22 mouse cellular contexts compared by ENCODE assay signal in genomic region chr16:31165467-31165866, GRCm38 (mm10). TPM values are rescaled to one million over a fixed set of nuclear protein-coding genes. Genes with fewer than 3 reads are reported as not detected.
DNase-seq lines count a peak whose midpoint lies in the region; ATAC-seq and TF ChIP-seq lines count a peak whose summit lies in the region.
"Had no signal": no experiment of that assay in that cellular context is flagged by ENCODE, and none has a peak within 500 bp of the region (broad histone marks: within the 10 kb centered on the region; RNA-seq: fewer than 3 reads in every experiment).

No protein-coding gene starts in this region.

- no peak for DNase-seq in intestine, embryonic 14.5 days (ENCODE audit: low spot score)
- peak; percentile 31 for DNase-seq in lung, postnatal 0 days (ENCODE audit: low spot score)
- DNase-seq in lung, postnatal 10 days: no peak
- DNase-seq: B cell, adult 2 months; cerebellum, adult 11-12 months; kidney, adult 11 months; layer of hippocampus, postnatal 36 days; left cerebral cortex, postnatal 4 days; liver, postnatal 0 days; right cerebral cortex, postnatal 25 days; thymus, adult 18-20 months; thymus, postnatal 25 days had no signal

- peaks cover 23% of the 10 kb centered on the region for H3K4me1 ChIP-seq in intestine, embryonic 14.5 days (replicated peaks; ENCODE audit: control insufficient read depth, insufficient read depth, low read length)
- peaks cover 23% of the 10 kb centered on the region for H3K4me1 ChIP-seq in intestine, embryonic 16.5 days (ENCODE audit: control insufficient read depth, insufficient read depth, low read length)
- H3K4me1 ChIP-seq in lung, postnatal 0 days (ENCODE audit: insufficient read depth, low read depth, low read length): peaks cover 21% of the 10 kb centered on the region
- peaks cover 21% of the 10 kb centered on the region for H3K4me1 ChIP-seq in embryonic facial prominence, embryonic 15.5 days
- H3K4me1 ChIP-seq in heart, embryonic 12.5 days (replicated peaks): peaks cover 25% of the 10 kb centered on the region
- H3K4me1 ChIP-seq in heart, embryonic 11.5 days (ENCODE audit: control insufficient read depth, insufficient read depth, low read length): peaks cover 14% of the 10 kb centered on the region

- H3K4me3 ChIP-seq in intestine, embryonic 14.5 days (ENCODE audit: low read depth, low read length): no peak overlapping the region
- no peak overlapping the region for H3K4me3 ChIP-seq in intestine, embryonic 16.5 days (ENCODE audit: low read length)
- no peak overlapping the region for H3K4me3 ChIP-seq in lung, postnatal 0 days (ENCODE audit: low read depth, low read length)
- no peak overlapping the region for H3K4me3 ChIP-seq in embryonic facial prominence, embryonic 15.5 days (replicated peaks)
- no peak overlapping the region for H3K4me3 ChIP-seq in heart, embryonic 12.5 days
- no peak overlapping the region for H3K4me3 ChIP-seq in heart, embryonic 11.5 days (ENCODE audit: low read depth, low read length)
- H3K4me3 ChIP-seq: forebrain, embryonic 15.5 days; heart, embryonic 15.5 days; kidney, embryonic 15.5 days; liver, embryonic 12.5 days; neural tube, embryonic 15.5 days; stomach, embryonic 15.5 days had no signal

- no peak for ATAC-seq in intestine, embryonic 14.5 days (replicated peaks; ENCODE audit: low FRiP score, low TSS enrichment, low read depth)
- no peak for ATAC-seq in intestine, embryonic 16.5 days
- peak; percentile 41 for ATAC-seq in lung, postnatal 0 days
- ATAC-seq in embryonic facial prominence, embryonic 15.5 days (ENCODE audit: insufficient number of reproducible peaks, low FRiP score, low TSS enrichment, low read depth): no peak
- ATAC-seq in heart, embryonic 12.5 days (ENCODE audit: insufficient number of reproducible peaks, low FRiP score): no peak
- ATAC-seq in heart, embryonic 11.5 days (replicated peaks; ENCODE audit: insufficient number of reproducible peaks, low FRiP score, low TSS enrichment): no peak
- ATAC-seq: forebrain, embryonic 15.5 days; liver, embryonic 12.5 days; liver, postnatal 0 days had no signal

- H3K36me3 ChIP-seq in intestine, embryonic 14.5 days (ENCODE audit: control insufficient read depth, insufficient read depth, low read length): no peaks in the 10 kb centered on the region
- H3K36me3 ChIP-seq in intestine, embryonic 16.5 days (ENCODE audit: control insufficient read depth, insufficient read depth, low read length): no peaks in the 10 kb centered on the region
- no peaks in the 10 kb centered on the region for H3K36me3 ChIP-seq in lung, postnatal 0 days (ENCODE audit: insufficient read depth, low read length)
- no peaks in the 10 kb centered on the region for H3K36me3 ChIP-seq in embryonic facial prominence, embryonic 15.5 days
- H3K36me3 ChIP-seq in heart, embryonic 12.5 days: 0 out of 2 replicates have a peak, but pooled peaks cover 2% of the 10 kb centered on the region
- no peaks in the 10 kb centered on the region for H3K36me3 ChIP-seq in heart, embryonic 11.5 days (ENCODE audit: control insufficient read depth, insufficient read depth, low read length)
- H3K36me3 ChIP-seq: forebrain, embryonic 15.5 days; heart, embryonic 15.5 days; kidney, embryonic 15.5 days; liver, embryonic 12.5 days; neural tube, embryonic 15.5 days; stomach, embryonic 15.5 days had no signal

- H3K9me3 ChIP-seq in intestine, embryonic 14.5 days (ENCODE audit: control insufficient read depth, low read length): no peaks in the 10 kb centered on the region
- H3K9me3 ChIP-seq in intestine, embryonic 16.5 days (ENCODE audit: control insufficient read depth, low read length): no peaks in the 10 kb centered on the region
- H3K9me3 ChIP-seq in lung, postnatal 0 days (ENCODE audit: low read length): no peaks in the 10 kb centered on the region
- H3K9me3 ChIP-seq in embryonic facial prominence, embryonic 15.5 days (replicated peaks): no peaks in the 10 kb centered on the region
- no peaks in the 10 kb centered on the region; the same call in 1 of the 2 replicates for H3K9me3 ChIP-seq in heart, embryonic 12.5 days (replicated peaks)
- no peaks in the 10 kb centered on the region for H3K9me3 ChIP-seq in heart, embryonic 11.5 days (replicated peaks; ENCODE audit: control insufficient read depth, low read length)
- H3K9me3 ChIP-seq: forebrain, embryonic 15.5 days; heart, embryonic 15.5 days; kidney, embryonic 15.5 days; neural tube, embryonic 15.5 days; stomach, embryonic 15.5 days had no signal

- H3K27ac ChIP-seq in intestine, embryonic 14.5 days (ENCODE audit: low read depth): 0 out of 2 replicates have a peak overlapping the region, but pooled peaks have one; percentile 49
- no peak overlapping the region for H3K27ac ChIP-seq in intestine, embryonic 16.5 days (ENCODE audit: low read length)
- peak overlapping the region; percentile 47; the same call in 1 of the 2 replicates for H3K27ac ChIP-seq in lung, postnatal 0 days (ENCODE audit: low read length)
- H3K27ac ChIP-seq in embryonic facial prominence, embryonic 15.5 days (replicated peaks): peak overlapping the region; percentile 35; the same call in 1 of the 2 replicates
- H3K27ac ChIP-seq in heart, embryonic 12.5 days (ENCODE audit: poor library complexity, severe bottlenecking): no peak overlapping the region
- no peak overlapping the region for H3K27ac ChIP-seq in heart, embryonic 11.5 days (ENCODE audit: low read depth, low read length)
- H3K27ac ChIP-seq: forebrain, embryonic 15.5 days; heart, embryonic 15.5 days; kidney, embryonic 15.5 days; neural tube, embryonic 15.5 days had no signal

- 66% methylated on average over 4 of the region's 4 CpGs for WGBS in intestine, embryonic 14.5 days
- 63% methylated on average over 4 of the region's 4 CpGs for WGBS in intestine, embryonic 16.5 days
- WGBS in lung, postnatal 0 days: 49% methylated on average over 4 of the region's 4 CpGs
- WGBS in embryonic facial prominence, embryonic 15.5 days: 79% methylated on average over 4 of the region's 4 CpGs
- WGBS in heart, embryonic 12.5 days: 79% methylated on average over 4 of the region's 4 CpGs
- WGBS in heart, embryonic 11.5 days (ENCODE audit: insufficient replicate concordance): 73% methylated on average over 4 of the region's 4 CpGs

- TF ChIP-seq EP300 in lung, postnatal 0 days (IDR thresholded peaks at IDR 0.05): peak; percentile 13; the same call in 1 of the 2 replicates

- no peak overlapping the region for H3K4me2 ChIP-seq in intestine, embryonic 14.5 days (ENCODE audit: low read length)
- no peak overlapping the region for H3K4me2 ChIP-seq in intestine, embryonic 16.5 days (ENCODE audit: low read depth, low read length)
- no peak overlapping the region for H3K4me2 ChIP-seq in lung, postnatal 0 days (replicated peaks; ENCODE audit: low read depth, low read length)
- H3K4me2 ChIP-seq in embryonic facial prominence, embryonic 15.5 days (replicated peaks): no peak overlapping the region
- H3K4me2 ChIP-seq in heart, embryonic 12.5 days: no peak overlapping the region
- H3K4me2 ChIP-seq in heart, embryonic 11.5 days: no peak overlapping the region
- H3K4me2 ChIP-seq: forebrain, embryonic 15.5 days; heart, embryonic 15.5 days; kidney, embryonic 15.5 days; liver, embryonic 12.5 days; neural tube, embryonic 15.5 days; stomach, embryonic 15.5 days had no signal

- no peak for TF ChIP-seq CTCF in lung, postnatal 0 days (IDR thresholded peaks at IDR 0.05)

- no peak overlapping the region for H3K9ac ChIP-seq in intestine, embryonic 14.5 days (ENCODE audit: low read length)
- H3K9ac ChIP-seq in intestine, embryonic 16.5 days (ENCODE audit: low read depth, low read length): no peak overlapping the region
- H3K9ac ChIP-seq in lung, postnatal 0 days (replicated peaks; ENCODE audit: low read depth): no peak overlapping the region
- no peak overlapping the region for H3K9ac ChIP-seq in embryonic facial prominence, embryonic 15.5 days
- no peak overlapping the region for H3K9ac ChIP-seq in heart, embryonic 12.5 days
- no peak overlapping the region for H3K9ac ChIP-seq in heart, embryonic 11.5 days (ENCODE audit: low read depth, low read length)
- H3K9ac ChIP-seq: forebrain, embryonic 15.5 days; heart, embryonic 15.5 days; kidney, embryonic 15.5 days; liver, embryonic 12.5 days; liver, postnatal 0 days; neural tube, embryonic 15.5 days; stomach, embryonic 15.5 days had no signal

- no peaks in the 10 kb centered on the region for H3K27me3 ChIP-seq in intestine, embryonic 14.5 days (replicated peaks; ENCODE audit: control insufficient read depth, insufficient read depth, low read length)
- no peaks in the 10 kb centered on the region for H3K27me3 ChIP-seq in intestine, embryonic 16.5 days (replicated peaks; ENCODE audit: control insufficient read depth, insufficient read depth, low read length)
- H3K27me3 ChIP-seq in lung, postnatal 0 days (replicated peaks; ENCODE audit: insufficient read depth, low read length): no peaks in the 10 kb centered on the region
- H3K27me3 ChIP-seq in embryonic facial prominence, embryonic 15.5 days: no peaks in the 10 kb centered on the region
- no peaks in the 10 kb centered on the region for H3K27me3 ChIP-seq in heart, embryonic 12.5 days (replicated peaks)
- no peaks in the 10 kb centered on the region for H3K27me3 ChIP-seq in heart, embryonic 11.5 days (ENCODE audit: control insufficient read depth, insufficient read depth, low read length)
- H3K27me3 ChIP-seq: forebrain, embryonic 15.5 days; heart, embryonic 15.5 days; kidney, embryonic 15.5 days; liver, embryonic 12.5 days; neural tube, embryonic 15.5 days; stomach, embryonic 15.5 days had no signal

RNA-seq across cellular contexts. Expression of gene Acap2, which starts 35.6 kb away (rescaled TPM):
- polyA plus RNA-seq in intestine, embryonic 14.5 days (2014; fragmentation: Nextera tagmentation; extraction: Ambion mirVana): 24.6 and 27.3 TPM in 2 replicates
- 14.7 and 17.7 TPM in 2 replicates for polyA plus RNA-seq in intestine, embryonic 16.5 days (2015; fragmentation: Nextera tagmentation; extraction: Ambion mirVana)
- polyA plus RNA-seq in lung, postnatal 0 days (2015; fragmentation: Nextera tagmentation; extraction: Ambion mirVana): 22.0 and 25.1 TPM in 2 replicates
- 24.0 and 25.3 TPM in 2 replicates for polyA plus RNA-seq in embryonic facial prominence, embryonic 15.5 days (2015; fragmentation: Nextera tagmentation; extraction: Ambion mirVana)
- polyA plus RNA-seq in heart, embryonic 12.5 days (2016; fragmentation: Nextera tagmentation; extraction: Ambion mirVana): 17.0 and 18.0 TPM in 2 replicates
- polyA plus RNA-seq in heart, embryonic 11.5 days (2014; fragmentation: Nextera tagmentation; extraction: Ambion mirVana): 14.7 and 18.2 TPM in 2 replicates

Comparison
In these comparisons a context has a peak if more than half of its experiments do, and no peak if none do; other contexts are left out.
1. H3K27ac ChIP-seq: peak in intestine, embryonic 14.5 days (single experiment), lung, postnatal 0 days (single experiment) and embryonic facial prominence, embryonic 15.5 days (single experiment); none in intestine, embryonic 16.5 days (single experiment), heart, embryonic 12.5 days (single experiment) and heart, embryonic 11.5 days (single experiment).